Mouse (Mus musculus): Measurements from ENCODE around the gene Cntnap3.

The Cntnap3 gene

DNA sequence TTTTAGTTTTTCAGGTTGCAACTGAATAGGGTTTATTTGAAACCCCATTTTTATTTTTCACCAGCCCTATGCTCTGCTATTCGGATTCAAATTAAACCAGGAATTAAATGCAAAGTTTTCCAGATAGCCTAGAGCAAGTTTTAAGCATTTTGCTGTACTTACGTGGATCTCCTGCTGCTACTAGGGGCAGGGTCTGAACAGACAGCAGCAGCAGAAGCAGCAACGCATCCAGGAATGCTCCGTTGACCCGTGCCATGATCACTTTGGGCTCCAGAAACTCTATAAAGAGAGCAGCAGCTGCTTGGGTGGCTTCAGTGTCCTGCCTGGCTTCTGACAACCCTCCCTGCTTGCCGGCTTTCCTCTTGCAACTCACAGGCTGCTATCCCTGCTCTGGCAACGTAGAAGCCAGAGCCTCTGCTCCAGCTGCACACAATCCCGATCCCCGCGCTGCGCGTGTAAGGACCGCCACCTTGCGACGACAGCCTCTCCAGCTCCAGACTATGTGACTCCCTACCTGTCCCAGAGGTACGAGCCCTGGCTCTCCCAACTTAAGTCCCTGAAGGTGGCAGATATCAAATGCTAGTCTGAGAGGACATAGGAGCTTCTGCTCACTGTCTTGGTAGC lies at the start of gene Cntnap3:
Gene Cntnap3, minus strand, starts transcription at position 371 of the 624 bp plus-strand sequence.
- peak; percentile 58 for DNase-seq (ENCODE audit: low spot score)

DNA sequence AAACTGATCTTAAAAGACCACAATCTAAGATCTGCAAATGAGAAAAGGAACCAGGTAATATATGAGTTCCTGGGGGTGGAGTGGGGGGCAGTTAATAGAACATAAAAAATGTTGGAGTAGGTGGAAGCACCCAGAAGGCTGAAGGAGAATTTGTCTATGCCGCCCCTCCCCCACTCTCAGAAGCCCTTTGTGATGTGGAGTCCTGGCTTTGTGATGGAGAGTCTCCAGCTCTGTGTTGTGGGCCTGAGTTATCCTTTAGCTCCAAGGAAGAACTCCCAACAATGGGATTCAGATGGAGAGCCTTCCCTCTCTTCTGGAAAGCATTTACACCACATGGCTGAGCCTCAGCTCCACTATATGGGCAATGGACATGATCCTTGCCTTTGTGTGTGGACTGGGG lies 13.4 kb upstream of the Cntnap3 start, which contains the start of gene Spata31:
Gene Spata31, plus strand, starts transcription at position 216 of the 400 bp plus-strand sequence.
- DNase-seq (ENCODE audit: low spot score) = no peak

DNA sequence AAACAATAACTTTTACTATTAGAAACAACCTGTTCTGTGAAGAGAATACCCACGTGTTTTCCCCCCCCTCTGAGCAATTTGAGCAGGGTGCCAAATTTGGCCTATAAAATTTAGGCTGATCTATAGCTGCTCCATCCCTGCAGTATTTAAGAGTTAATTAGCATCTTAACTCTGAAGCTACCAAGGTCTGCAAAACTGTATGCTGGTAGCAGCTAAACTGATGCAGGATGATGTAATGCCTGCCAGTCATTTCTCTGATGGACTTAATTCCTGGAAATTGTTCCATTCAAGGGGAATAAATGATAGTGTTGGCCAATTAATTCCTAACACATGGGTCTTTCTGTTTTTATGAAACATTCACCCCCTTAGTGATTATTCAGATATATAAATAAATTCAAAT lies 623 bp downstream of the Cntnap3 start:
- DNase-seq (ENCODE audit: low spot score) = no peak

DNA sequence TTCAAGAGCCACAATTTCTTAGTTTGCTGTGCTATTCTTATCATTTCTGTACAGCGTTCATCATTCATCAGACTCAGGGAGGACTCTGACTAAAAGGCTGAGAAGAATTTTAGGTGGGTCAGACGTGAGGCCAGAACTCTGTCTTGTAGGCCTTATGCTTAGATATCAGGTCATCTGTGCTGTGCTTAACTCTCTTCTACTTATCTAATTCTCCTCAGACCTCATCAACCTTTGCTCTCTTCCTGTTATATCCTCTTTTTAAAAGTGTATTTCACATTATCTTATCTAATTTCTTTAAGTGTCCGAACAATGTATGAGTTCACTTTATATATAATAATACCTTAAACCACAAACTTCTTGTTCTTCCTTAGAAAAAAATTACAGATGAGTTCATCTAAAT lies 38.4 kb downstream of the Cntnap3 start:
- DNase-seq (ENCODE audit: low spot score) = no peak

DNA sequence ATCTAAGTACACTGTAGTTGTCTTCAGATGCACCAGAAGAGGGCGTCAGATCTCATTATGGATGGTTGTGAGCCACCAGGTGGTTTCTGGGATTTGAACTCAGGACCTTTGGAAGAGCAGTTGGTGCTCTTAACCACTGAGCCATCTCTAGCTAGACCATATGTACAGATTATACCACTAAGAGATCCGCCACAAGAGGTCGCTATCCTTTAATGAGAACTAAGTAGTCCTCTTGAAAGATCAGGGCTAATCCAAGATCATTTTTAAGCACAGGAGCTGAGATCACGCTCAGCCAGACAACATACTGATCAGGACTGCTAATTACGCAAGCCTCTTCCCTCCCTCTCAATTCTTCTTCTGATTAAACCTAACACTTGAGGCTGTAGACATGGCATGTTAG lies 78.9 kb downstream of the Cntnap3 start:
- DNase-seq (ENCODE audit: low spot score) = peak; percentile 37

DNA sequence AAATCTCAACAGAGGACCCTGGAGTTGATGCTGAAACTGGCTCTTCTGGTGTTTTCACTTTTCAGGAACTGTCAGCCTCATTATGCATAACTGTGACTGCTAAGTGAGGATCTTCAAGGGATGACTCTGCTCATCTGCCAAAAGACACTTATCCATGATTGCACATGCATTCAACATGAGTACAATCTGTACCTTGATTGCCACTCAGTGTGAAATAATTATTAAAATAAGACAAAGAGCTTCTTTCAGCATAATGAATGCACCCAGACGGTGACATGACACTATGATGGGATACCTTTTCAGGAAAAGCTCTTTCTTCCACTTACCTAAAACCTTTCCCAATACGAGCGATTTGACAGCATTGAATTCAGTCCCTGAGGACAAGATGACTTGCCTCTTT lies 158.4 kb downstream of the Cntnap3 start:
- DNase-seq (ENCODE audit: low spot score) = no peak

DNA sequence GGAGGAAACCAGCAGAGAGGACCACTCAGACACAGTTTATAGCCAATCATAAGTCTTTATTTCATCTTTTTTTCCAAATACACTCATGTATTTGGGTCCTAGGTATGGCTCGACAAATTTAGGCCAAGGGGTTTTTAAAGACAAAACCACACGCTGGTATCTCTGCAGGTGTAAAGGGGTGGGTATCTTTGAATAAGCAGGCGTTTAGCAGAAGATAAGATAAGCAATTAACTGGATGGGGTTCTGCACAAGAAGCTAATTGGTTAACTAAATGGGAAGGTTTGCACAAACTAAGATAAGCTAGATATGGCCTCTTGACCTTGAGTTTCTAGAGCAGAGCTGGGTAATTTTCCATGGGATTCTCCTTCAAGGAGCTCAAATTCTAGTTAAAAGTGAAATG lies 171.5 kb downstream of the Cntnap3 start:
- no peak for DNase-seq (ENCODE audit: low spot score)

DNA sequence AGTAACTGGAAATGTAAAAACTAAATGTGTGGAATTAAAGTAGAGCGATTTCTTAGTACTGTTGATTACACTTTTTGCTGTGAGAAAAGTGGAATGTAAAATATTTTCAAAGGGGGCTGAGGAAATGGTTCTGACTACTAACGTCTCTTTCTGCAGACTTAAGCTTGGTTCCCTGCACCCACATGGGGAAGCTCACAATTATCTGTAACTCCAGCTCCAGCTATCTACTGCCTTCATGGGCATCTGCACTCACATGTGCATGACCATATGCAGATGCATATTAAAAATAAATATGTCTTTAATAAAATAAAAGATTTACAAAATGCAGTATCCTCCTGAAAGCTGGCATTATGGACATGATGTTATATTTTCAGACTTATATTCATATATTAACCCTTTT lies 187.0 kb downstream of the Cntnap3 start:
- DNase-seq (ENCODE audit: low spot score) = no peak

DNA sequence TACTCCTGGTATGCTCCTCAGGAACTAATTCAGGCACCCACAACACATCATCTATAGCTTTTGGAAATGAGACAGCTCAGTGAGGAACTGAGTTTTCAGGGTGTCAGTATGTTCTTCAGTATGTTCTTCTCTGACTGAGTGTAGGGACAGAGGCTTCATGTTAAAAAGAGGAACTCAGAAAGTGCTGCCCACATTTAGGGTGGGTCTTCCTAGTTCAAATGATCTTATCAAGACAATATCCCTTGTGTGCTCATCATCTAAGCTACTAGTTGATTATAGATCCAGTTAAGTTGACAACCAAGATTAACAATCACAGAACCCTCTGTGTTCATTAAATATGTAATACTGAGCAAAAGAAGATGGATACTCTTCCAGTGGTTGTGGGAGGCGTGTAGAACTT lies 211.3 kb downstream of the Cntnap3 start:
- DNase-seq (ENCODE audit: low spot score) = no peak
